Mouse (Mus musculus) heart, embryonic 15.5 days (tissue): ENCODE measurements around the gene Rasgrf1. TPM values are rescaled to one million over a fixed set of nuclear protein-coding genes. Genes with fewer than 3 reads are reported as not detected.

ENCODE experiments used
- ATAC-seq: fragments of 200-750 bp; cut with Nextera tagmentation; replicated peaks from 2 replicates; pipeline ENCODE4 v1.8.0; 2017; ENCODE audit warnings: low read depth, moderate TSS enrichment; ENCODE audit not compliant: insufficient number of reproducible peaks, insufficient read depth, low FRiP score
- H3K27ac ChIP-seq: fragments of 300-500 bp; sonication (generic); 2 replicates; pipeline ENCODE4 v1.5.1; 2015; ENCODE audit warnings: mild to moderate bottlenecking, inconsistent platforms
- H3K27me3 ChIP-seq: fragments of 300-500 bp; sonication (generic); 2 replicates; pipeline ENCODE4 v1.6.1; 2015; ENCODE audit warnings: inconsistent platforms
- H3K36me3 ChIP-seq: fragments of 300-500 bp; sonication (generic); 2 replicates; pipeline ENCODE4 v1.6.1; 2015; ENCODE audit warnings: mild to moderate bottlenecking, inconsistent platforms
- H3K4me1 ChIP-seq: fragments of 300-500 bp; sonication (generic); replicated peaks from 2 replicates; pipeline ENCODE4 v1.6.1; 2015; ENCODE audit warnings: inconsistent platforms
- H3K4me2 ChIP-seq: fragments of 300-500 bp; sonication (generic); 2 replicates; pipeline ENCODE4 v1.6.1; 2015; ENCODE audit warnings: inconsistent platforms, mild to moderate bottlenecking, moderate library complexity
- H3K4me3 ChIP-seq: fragments of 300-500 bp; sonication (generic); 2 replicates; pipeline ENCODE4 v1.5.1; 2015; ENCODE audit warnings: mild to moderate bottlenecking, inconsistent platforms
- H3K9ac ChIP-seq: fragments of 300-500 bp; sonication (generic); 2 replicates; pipeline ENCODE4 v1.6.1; 2015; ENCODE audit warnings: mild to moderate bottlenecking, inconsistent platforms
- H3K9me3 ChIP-seq: fragments of 300-500 bp; sonication (generic); replicated peaks from 2 replicates; pipeline ENCODE4 v1.6.1; 2016; ENCODE audit warnings: inconsistent platforms
- WGBS: fragments of 180-500 bp; shearing (Covaris S2); methylation state at CpG from one replicate; pipeline ENCODE4 v1.1.7; 2015; ENCODE audit warnings: mixed read lengths; 5-methylcytosine and 5-hydroxymethylcytosine counted together
- polyA plus RNA-seq: library from polyadenylated mRNA; unstranded; fragments of >200 nt; fragmentation: Nextera tagmentation; extraction: Ambion mirVana; gene quantifications from 2 replicates; pipeline ENCODE4 v1.2.1, GENCODE M21; 2015

Gene Rasgrf1
- polyA plus RNA-seq, 1 experiment from 2014 or later: 0.11 TPM

- no peak for ATAC-seq
- H3K9ac ChIP-seq: no peak overlapping the region
- 57% methylated on average over 31 of the region's 31 CpGs for whole genome bisulfite sequencing
- H3K4me3 ChIP-seq: peak overlapping the region; percentile 18
- peaks cover 55% of the 10 kb centered on the region for H3K27me3 ChIP-seq
- H3K4me1 ChIP-seq: no peaks in the 10 kb centered on the region
- no peak overlapping the region for H3K27ac ChIP-seq
- no peaks in the 10 kb centered on the region for H3K36me3 ChIP-seq
- no peaks in the 10 kb centered on the region for H3K9me3 ChIP-seq
- peak overlapping the region; percentile 37 for H3K4me2 ChIP-seq
Observed at GRCm38 (mm10) chr9:89879574-89879973, 30.1 kb upstream of the Rasgrf1 start.

GRCm38 (mm10) chr9:89881552-89881951, 28.2 kb upstream of the Rasgrf1 start:
- ATAC-seq: no peak
- Histone ChIP-seq H3K9ac (no peak overlapping the region), H3K27me3 (peaks cover 56% of the 10 kb centered on the region), H3K36me3 (no peaks in the 10 kb centered on the region), H3K4me1 (no peaks in the 10 kb centered on the region), H3K27ac (no peak overlapping the region), H3K9me3 (no peaks in the 10 kb centered on the region), H3K4me3 (no peak overlapping the region), H3K4me2 (no peak overlapping the region)
- 42% methylated on average over 7 of the region's 7 CpGs for WGBS

- Histone ChIP-seq H3K4me2 (no peak overlapping the region), H3K27ac (no peak overlapping the region), H3K4me1 (no peaks in the 10 kb centered on the region), H3K9ac (no peak overlapping the region), H3K4me3 (no peak overlapping the region), H3K27me3 (peaks cover 54% of the 10 kb centered on the region), H3K36me3 (no peaks in the 10 kb centered on the region), H3K9me3 (no peaks in the 10 kb centered on the region)
- no peak for ATAC-seq
- 48% methylated on average over 7 of the region's 7 CpGs for WGBS
Observed at GRCm38 (mm10) chr9:89882583-89882982, 27.1 kb upstream of the Rasgrf1 start.

GRCm38 (mm10) chr9:89885701-89886218, 23.9 kb upstream of the Rasgrf1 start:
- no peak overlapping the region for H3K4me2 ChIP-seq
- H3K9ac ChIP-seq: no peak overlapping the region
- H3K36me3 ChIP-seq: no peaks in the 10 kb centered on the region
- peaks cover 46% of the 10 kb centered on the region for H3K27me3 ChIP-seq
- H3K4me3 ChIP-seq: no peak overlapping the region
- no peaks in the 10 kb centered on the region for H3K9me3 ChIP-seq
- H3K27ac ChIP-seq: no peak overlapping the region
- H3K4me1 ChIP-seq: no peaks in the 10 kb centered on the region
- ATAC-seq: no peak
- WGBS: 35% methylated on average over 7 of the region's 7 CpGs

GRCm38 (mm10) chr9:89891534-89892293, 18.0 kb upstream of the Rasgrf1 start:
- Histone ChIP-seq H3K27ac (no peak overlapping the region), H3K4me2 (no peak overlapping the region), H3K9ac (no peak overlapping the region), H3K4me1 (peaks cover 5% of the 10 kb centered on the region; the same call in 1 of the 2 replicates), H3K36me3 (no peaks in the 10 kb centered on the region), H3K27me3 (peaks cover 8% of the 10 kb centered on the region; the same call in 1 of the 2 replicates), H3K4me3 (no peak overlapping the region), H3K9me3 (no peaks in the 10 kb centered on the region)
- WGBS: 54% methylated on average over 10 of the region's 10 CpGs
- ATAC-seq: no peak

- no peak for ATAC-seq
- Histone ChIP-seq H3K4me3 (no peak overlapping the region), H3K4me2 (no peak overlapping the region), H3K27ac (no peak overlapping the region), H3K9ac (no peak overlapping the region), H3K36me3 (no peaks in the 10 kb centered on the region), H3K27me3 (0 out of 2 replicates have a peak, but pooled peaks cover 6% of the 10 kb centered on the region), H3K4me1 (peaks cover 5% of the 10 kb centered on the region; the same call in 1 of the 2 replicates), H3K9me3 (no peaks in the 10 kb centered on the region)
- WGBS: 88% methylated on average over 5 of the region's 5 CpGs
Observed at GRCm38 (mm10) chr9:89892540-89893188, 17.0 kb upstream of the Rasgrf1 start.

GRCm38 (mm10) chr9:89900111-89900824, 9.4 kb upstream of the Rasgrf1 start:
- 33% methylated on average over 14 of the region's 14 CpGs for WGBS
- no peak for ATAC-seq
- no peak overlapping the region for H3K9ac ChIP-seq

GRCm38 (mm10) chr9:89901184-89901583, 8.5 kb upstream of the Rasgrf1 start:
- Histone ChIP-seq H3K9me3 (no peaks in the 10 kb centered on the region), H3K4me2 (no peak overlapping the region), H3K4me1 (no peaks in the 10 kb centered on the region), H3K4me3 (no peak overlapping the region), H3K27me3 (peaks cover 20% of the 10 kb centered on the region), H3K9ac (no peak overlapping the region), H3K36me3 (no peaks in the 10 kb centered on the region), H3K27ac (no peak overlapping the region)
- ATAC-seq: no peak
- 54% methylated on average over 4 of the region's 4 CpGs for WGBS

More at GRCm38 (mm10) chr9:89900111-89900824, 9.4 kb upstream of the Rasgrf1 start:
- Histone ChIP-seq H3K27me3 (peaks cover 13% of the 10 kb centered on the region), H3K4me3 (no peak overlapping the region), H3K36me3 (no peaks in the 10 kb centered on the region), H3K9me3 (no peaks in the 10 kb centered on the region), H3K4me2 (no peak overlapping the region), H3K27ac (no peak overlapping the region), H3K4me1 (no peaks in the 10 kb centered on the region)

- no peak for ATAC-seq
- H3K36me3 ChIP-seq: no peaks in the 10 kb centered on the region
- no peak overlapping the region for H3K4me3 ChIP-seq
- H3K9ac ChIP-seq: no peak overlapping the region
- WGBS: 22% methylated on average over 2 of the region's 2 CpGs
- no peaks in the 10 kb centered on the region for H3K4me1 ChIP-seq
- H3K27me3 ChIP-seq: peaks cover 37% of the 10 kb centered on the region
- H3K27ac ChIP-seq: no peak overlapping the region
- H3K9me3 ChIP-seq: no peaks in the 10 kb centered on the region
- no peak overlapping the region for H3K4me2 ChIP-seq
Observed at GRCm38 (mm10) chr9:89902813-89903212, 6.9 kb upstream of the Rasgrf1 start.

- Histone ChIP-seq H3K36me3 (no peaks in the 10 kb centered on the region), H3K4me1 (peaks cover 27% of the 10 kb centered on the region), H3K4me3 (no peak overlapping the region), H3K9ac (no peak overlapping the region), H3K27me3 (peaks cover 68% of the 10 kb centered on the region), H3K27ac (no peak overlapping the region), H3K4me2 (no peak overlapping the region), H3K9me3 (no peaks in the 10 kb centered on the region)
- ATAC-seq: no peak
Observed at GRCm38 (mm10) chr9:89906645-89907044, 3.1 kb upstream of the Rasgrf1 start.

- 0 out of 2 replicates have a peak overlapping the region, but pooled peaks have one; percentile 96 for H3K4me2 ChIP-seq
- H3K4me3 ChIP-seq: no peak overlapping the region
- no peak overlapping the region for H3K9ac ChIP-seq
- no peaks in the 10 kb centered on the region for H3K36me3 ChIP-seq
- ATAC-seq: no peak
- H3K9me3 ChIP-seq: no peaks in the 10 kb centered on the region
- H3K27ac ChIP-seq: no peak overlapping the region
- H3K27me3 ChIP-seq: peaks cover 79% of the 10 kb centered on the region
- H3K4me1 ChIP-seq: peaks cover 27% of the 10 kb centered on the region
Observed at GRCm38 (mm10) chr9:89907941-89908340, 1.8 kb upstream of the Rasgrf1 start.
